Mouse (Mus musculus) embryonic facial prominence, embryonic 13.5 days (tissue): ENCODE data around the gene Tspan9. TPM values are rescaled to one million over a fixed set of nuclear protein-coding genes. Genes with fewer than 3 reads are reported as not detected.

ENCODE experiments used
- ATAC-seq: fragments of 200-750 bp; cut with Nextera tagmentation; 2 replicates; pipeline ENCODE4 v1.8.0; 2017; ENCODE audit warnings: low read depth; ENCODE audit not compliant: insufficient number of reproducible peaks, insufficient read depth, low FRiP score, low TSS enrichment
- H3K27ac ChIP-seq: fragments of 300-500 bp; sonication (generic); 2 replicates; pipeline ENCODE4 v1.5.1; 2015; ENCODE audit warnings: moderate library complexity, mild to moderate bottlenecking, inconsistent platforms
- H3K27me3 ChIP-seq: fragments of 300-500 bp; sonication (generic); 2 replicates; pipeline ENCODE4 v1.6.1; 2015; ENCODE audit warnings: mild to moderate bottlenecking, inconsistent platforms
- H3K36me3 ChIP-seq: fragments of 300-500 bp; sonication (generic); 2 replicates; pipeline ENCODE4 v1.6.1; 2015; ENCODE audit warnings: mild to moderate bottlenecking, inconsistent platforms
- H3K4me1 ChIP-seq: fragments of 300-500 bp; sonication (generic); 2 replicates; pipeline ENCODE4 v1.6.1; 2015; ENCODE audit warnings: inconsistent platforms
- H3K4me2 ChIP-seq: fragments of 300-500 bp; sonication (generic); 2 replicates; pipeline ENCODE4 v1.6.1; 2015; ENCODE audit warnings: moderate library complexity, mild to moderate bottlenecking, inconsistent platforms
- H3K4me3 ChIP-seq: fragments of 300-500 bp; sonication (generic); 2 replicates; pipeline ENCODE4 v1.5.1; 2015; ENCODE audit warnings: mild to moderate bottlenecking, inconsistent platforms
- H3K9ac ChIP-seq: fragments of 300-500 bp; sonication (generic); 2 replicates; pipeline ENCODE4 v1.6.1; 2015; ENCODE audit warnings: mild to moderate bottlenecking, inconsistent platforms
- H3K9me3 ChIP-seq: fragments of 300-500 bp; sonication (generic); 2 replicates; pipeline ENCODE4 v1.6.1; 2016; ENCODE audit warnings: inconsistent platforms
- WGBS: fragments of 180-500 bp; shearing (Covaris S2); methylation state at CpG from one replicate; pipeline ENCODE4 v1.1.7; 2015; ENCODE audit warnings: mixed read lengths; 5-methylcytosine and 5-hydroxymethylcytosine counted together
- polyA plus RNA-seq: library from polyadenylated mRNA; unstranded; fragments of >200 nt; fragmentation: Nextera tagmentation; extraction: Ambion mirVana; gene quantifications from 2 replicates; pipeline ENCODE4 v1.2.1, GENCODE M21; 2015

The Tspan9 gene
- polyA plus RNA-seq, 1 experiment from 2014 or later = 116 TPM

DNA sequence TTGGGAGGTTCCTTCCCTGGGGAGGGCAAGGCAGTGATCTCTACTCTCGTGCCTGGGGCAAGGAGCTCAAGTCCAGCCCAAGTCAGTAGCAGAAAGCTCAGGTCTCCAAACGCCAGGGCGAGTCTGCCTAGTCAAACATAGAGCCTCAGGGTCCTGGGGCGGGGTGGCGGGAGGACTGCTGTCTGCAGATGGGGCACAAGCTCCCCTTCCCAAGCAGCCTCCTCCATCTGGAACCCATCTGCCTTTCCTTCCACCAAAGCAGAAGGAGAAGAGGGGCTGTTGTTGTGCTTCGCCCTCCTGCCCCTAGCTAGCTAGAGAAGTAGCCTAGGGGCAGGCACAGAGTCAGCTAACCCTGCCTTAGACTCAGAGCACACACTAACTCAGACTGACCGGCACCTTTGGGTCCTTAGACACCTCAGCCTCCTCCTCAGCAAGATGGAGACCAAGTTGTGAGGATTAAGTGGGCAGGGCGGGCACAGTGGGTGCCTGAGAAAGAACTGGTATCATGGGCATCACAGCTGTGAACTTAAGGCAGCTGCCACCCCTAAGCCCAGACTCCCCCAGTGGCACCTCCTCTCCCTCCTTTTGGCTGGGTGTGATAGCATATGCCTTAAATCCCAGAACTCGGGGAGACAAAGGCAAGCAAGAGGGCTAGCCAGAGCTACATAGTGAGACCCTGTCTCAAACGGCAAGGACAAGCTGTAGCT, 26.4 kb downstream of the Tspan9 start:
- Histone ChIP-seq H3K9ac (peak overlapping the region; percentile 21; the same call in 1 of the 2 replicates), H3K36me3 (peaks cover 14% of the 10 kb centered on the region; the same call in 1 of the 2 replicates), H3K4me3 (no peak overlapping the region), H3K4me2 (peak overlapping the region; percentile 34), H3K27me3 (no peaks in the 10 kb centered on the region), H3K9me3 (no peaks in the 10 kb centered on the region), H3K27ac (peak overlapping the region; percentile 82), H3K4me1 (peaks cover 59% of the 10 kb centered on the region)
- ATAC-seq = peak; percentile 3; the same call in 1 of the 2 replicates
- WGBS = 34% methylated on average over 10 of the region's 10 CpGs

DNA sequence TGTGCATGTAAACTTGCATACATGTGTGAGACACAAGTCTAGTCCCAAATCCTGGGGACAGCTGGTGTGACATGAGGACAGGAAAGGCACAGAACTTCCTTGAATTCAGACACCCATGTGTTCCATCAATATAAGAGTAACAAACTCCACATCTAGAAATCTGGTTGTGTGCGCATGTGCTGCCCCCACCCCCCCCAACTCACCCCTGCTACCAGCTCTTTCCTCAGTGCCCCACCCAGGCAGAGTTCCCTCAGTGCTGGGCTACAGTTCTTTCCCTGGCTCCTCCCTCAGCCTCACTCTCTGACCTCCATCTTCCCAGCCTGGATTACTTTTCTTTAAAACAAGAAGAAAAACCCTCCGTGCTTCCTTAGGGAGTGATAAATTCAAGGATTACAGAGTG, 27.1 kb downstream of the Tspan9 start:
- Histone ChIP-seq H3K4me1 (peaks cover 59% of the 10 kb centered on the region), H3K4me3 (no peak overlapping the region), H3K27me3 (no peaks in the 10 kb centered on the region), H3K9me3 (no peaks in the 10 kb centered on the region), H3K4me2 (peak overlapping the region; percentile 34), H3K9ac (no peak overlapping the region), H3K36me3 (peaks cover 14% of the 10 kb centered on the region; the same call in 1 of the 2 replicates), H3K27ac (peak overlapping the region; percentile 82)
- no peak for ATAC-seq
- WGBS = 27% methylated on average over 2 of the region's 2 CpGs

DNA sequence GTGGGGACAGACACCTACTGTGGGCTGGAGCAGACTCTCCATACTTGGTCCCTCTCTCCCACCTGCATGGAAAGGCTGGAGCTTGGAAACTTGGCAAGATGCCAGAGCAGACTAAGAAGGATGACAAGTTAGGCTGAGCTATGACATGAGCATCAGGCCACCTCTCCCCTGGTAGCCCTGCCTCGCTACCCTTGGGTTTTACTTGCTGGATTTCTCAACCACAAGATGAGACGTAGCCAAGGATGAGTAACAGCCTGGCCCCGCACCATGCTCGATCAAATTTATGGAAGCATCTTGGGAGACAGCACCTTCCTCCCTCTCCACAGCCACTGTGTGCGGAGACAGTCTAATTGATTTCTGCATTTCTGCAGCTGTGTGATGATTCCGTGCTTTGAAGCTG, 28.3 kb downstream of the Tspan9 start:
- Histone ChIP-seq H3K27ac (no peak overlapping the region), H3K9ac (no peak overlapping the region), H3K27me3 (no peaks in the 10 kb centered on the region), H3K4me2 (no peak overlapping the region), H3K36me3 (peaks cover 8% of the 10 kb centered on the region; the same call in 1 of the 2 replicates), H3K4me3 (no peak overlapping the region), H3K9me3 (no peaks in the 10 kb centered on the region), H3K4me1 (peaks cover 63% of the 10 kb centered on the region)
- 79% methylated on average over 6 of the region's 6 CpGs for WGBS
- no peak for ATAC-seq

DNA sequence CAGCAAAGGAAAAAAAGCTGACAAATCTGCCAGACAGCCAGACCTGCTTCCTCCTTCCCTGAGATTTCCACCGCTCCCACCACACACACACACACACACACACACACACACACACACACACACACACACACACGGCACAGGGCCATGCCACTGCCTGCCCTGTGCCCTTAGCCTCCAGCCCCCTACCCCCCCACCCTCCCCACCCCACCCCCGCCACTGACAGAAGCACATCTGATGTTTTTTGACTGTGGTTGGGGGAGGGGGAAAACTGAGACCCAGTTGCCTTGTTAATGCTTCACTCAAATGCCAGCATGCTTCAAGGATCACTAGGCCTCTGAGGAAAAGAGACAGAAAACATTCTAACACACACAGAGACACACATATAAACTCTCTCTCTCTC, 30.8 kb downstream of the Tspan9 start:
- Histone ChIP-seq H3K4me2 (no peak overlapping the region), H3K27me3 (no peaks in the 10 kb centered on the region), H3K36me3 (no peaks in the 10 kb centered on the region), H3K9me3 (no peaks in the 10 kb centered on the region), H3K27ac (peak overlapping the region; percentile 68), H3K4me1 (peaks cover 74% of the 10 kb centered on the region), H3K4me3 (no peak overlapping the region), H3K9ac (no peak overlapping the region)
- 13% methylated on average over 2 of the region's 3 CpGs for WGBS
- ATAC-seq = no peak

DNA sequence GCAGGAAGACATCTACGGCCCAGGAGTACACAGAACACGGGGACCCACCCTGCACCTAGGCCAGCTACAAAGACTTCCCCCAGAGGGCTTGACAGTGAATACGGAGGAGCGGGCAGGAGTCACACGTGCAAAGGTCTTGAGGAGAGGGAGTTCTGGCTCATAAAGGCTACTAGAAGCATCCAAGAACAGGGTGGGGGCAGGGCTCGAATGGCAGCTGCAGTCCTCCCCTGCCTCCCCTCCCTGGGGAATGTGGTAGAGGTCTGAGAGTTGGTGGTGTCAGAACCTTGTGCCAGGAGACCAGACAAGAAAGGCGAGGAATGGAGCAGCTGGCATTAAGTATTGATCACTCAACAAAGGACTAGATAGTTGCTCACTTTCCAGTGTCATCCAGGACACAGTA, 31.6 kb downstream of the Tspan9 start:
- no peaks in the 10 kb centered on the region for H3K36me3 ChIP-seq
- WGBS = 51% methylated on average over 7 of the region's 7 CpGs
- peak overlapping the region; percentile 68 for H3K27ac ChIP-seq
- H3K4me2 ChIP-seq = no peak overlapping the region
- H3K4me3 ChIP-seq = no peak overlapping the region
- no peak overlapping the region for H3K9ac ChIP-seq
- H3K27me3 ChIP-seq = no peaks in the 10 kb centered on the region
- ATAC-seq = no peak
- no peaks in the 10 kb centered on the region for H3K9me3 ChIP-seq
- peaks cover 74% of the 10 kb centered on the region for H3K4me1 ChIP-seq

DNA sequence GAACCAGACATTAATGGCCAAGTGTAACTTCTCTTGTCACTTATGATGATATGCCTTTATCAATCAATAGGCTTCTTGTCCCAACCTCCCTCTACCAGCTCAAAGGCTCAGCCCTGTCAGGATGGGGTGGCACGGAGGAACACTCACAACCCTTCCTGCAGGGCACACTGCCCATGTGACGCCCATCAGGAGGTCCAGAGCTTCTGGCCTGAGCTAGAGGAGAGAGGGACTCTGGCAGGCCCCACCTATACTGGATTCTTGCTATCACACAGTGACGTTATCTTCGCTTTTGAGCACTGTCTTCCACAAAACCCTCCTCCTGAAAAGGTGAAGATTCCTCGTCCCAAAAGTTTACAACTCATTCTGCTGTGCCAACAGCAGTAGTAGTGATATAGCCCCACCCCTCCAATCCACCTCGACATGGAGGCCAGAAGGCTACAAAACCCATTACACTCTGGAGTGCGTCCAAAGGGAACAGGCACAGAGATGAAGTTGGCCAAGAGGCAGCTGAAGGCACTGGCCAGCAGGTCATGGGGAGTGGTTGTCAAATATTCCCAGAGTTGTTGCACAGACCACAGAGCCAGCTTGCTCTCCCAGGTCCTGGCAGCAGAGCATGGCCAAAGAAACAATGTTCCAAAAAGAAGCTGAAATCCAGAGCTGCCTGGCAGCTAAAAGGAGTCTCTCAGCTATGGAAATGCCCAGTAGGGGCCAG, 34.9 kb downstream of the Tspan9 start:
- Histone ChIP-seq H3K4me3 (no peak overlapping the region), H3K27me3 (no peaks in the 10 kb centered on the region), H3K9ac (no peak overlapping the region), H3K36me3 (no peaks in the 10 kb centered on the region), H3K27ac (peak overlapping the region; percentile 60; the same call in 1 of the 2 replicates), H3K4me1 (peaks cover 84% of the 10 kb centered on the region), H3K4me2 (no peak overlapping the region), H3K9me3 (no peaks in the 10 kb centered on the region)
- no peak for ATAC-seq
- 91% methylated on average over 7 of the region's 7 CpGs for WGBS

DNA sequence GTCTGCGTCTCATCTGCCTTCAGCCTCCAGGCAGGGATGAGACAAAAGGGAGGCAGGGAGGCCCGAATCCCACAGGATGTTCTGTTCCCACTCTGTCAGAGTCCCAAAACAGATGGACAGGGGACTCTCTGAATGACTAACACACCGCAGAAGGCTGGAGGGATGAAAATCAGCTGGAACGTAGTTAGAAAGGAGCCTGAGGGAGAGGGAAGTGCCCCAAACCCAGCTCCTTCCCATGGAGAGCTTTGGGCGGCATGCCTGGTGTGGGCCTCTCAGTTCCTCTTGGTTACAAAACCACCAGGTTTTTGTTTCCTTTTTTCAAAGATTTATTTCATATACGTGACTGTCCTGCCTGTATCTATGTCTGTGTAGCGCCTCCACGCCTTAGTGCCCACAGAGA, 35.7 kb downstream of the Tspan9 start:
- peak overlapping the region; percentile 60 for H3K27ac ChIP-seq
- no peak overlapping the region for H3K4me3 ChIP-seq
- WGBS = 48% methylated on average over 8 of the region's 8 CpGs
- no peaks in the 10 kb centered on the region for H3K27me3 ChIP-seq
- no peak for ATAC-seq
- no peak overlapping the region for H3K4me2 ChIP-seq
- no peaks in the 10 kb centered on the region for H3K9me3 ChIP-seq
- H3K4me1 ChIP-seq = peaks cover 83% of the 10 kb centered on the region
- no peaks in the 10 kb centered on the region for H3K36me3 ChIP-seq
- H3K9ac ChIP-seq = 0 out of 2 replicates have a peak overlapping the region, but pooled peaks have one; percentile 44

DNA sequence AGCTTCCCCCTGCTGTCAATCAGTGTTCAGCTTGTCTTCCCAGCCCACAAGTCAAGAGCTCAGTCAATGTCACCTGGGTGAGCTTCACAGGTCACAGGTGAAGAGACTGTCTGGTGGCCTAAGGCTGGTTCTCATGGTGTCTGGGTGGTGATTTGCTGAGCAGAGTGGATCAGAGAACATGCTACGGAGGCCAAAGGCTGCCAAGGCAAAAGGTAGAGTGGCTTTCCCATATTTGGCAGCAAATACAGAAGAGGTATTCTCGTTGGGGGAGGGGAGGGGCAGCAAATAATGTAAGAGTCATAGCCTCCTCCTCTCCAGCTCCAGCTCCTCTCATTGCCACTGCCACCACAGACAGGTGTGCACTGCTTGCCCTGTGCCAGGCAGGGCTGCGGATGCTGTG, 37.2 kb downstream of the Tspan9 start:
- H3K9ac ChIP-seq = no peak overlapping the region
- H3K4me3 ChIP-seq = no peak overlapping the region
- no peaks in the 10 kb centered on the region for H3K27me3 ChIP-seq
- no peak for ATAC-seq
- H3K9me3 ChIP-seq = no peaks in the 10 kb centered on the region
- peak overlapping the region; percentile 86 for H3K27ac ChIP-seq
- H3K36me3 ChIP-seq = no peaks in the 10 kb centered on the region
- H3K4me2 ChIP-seq = no peak overlapping the region
- 69% methylated on average over 3 of the region's 3 CpGs for WGBS
- H3K4me1 ChIP-seq = peaks cover 77% of the 10 kb centered on the region

DNA sequence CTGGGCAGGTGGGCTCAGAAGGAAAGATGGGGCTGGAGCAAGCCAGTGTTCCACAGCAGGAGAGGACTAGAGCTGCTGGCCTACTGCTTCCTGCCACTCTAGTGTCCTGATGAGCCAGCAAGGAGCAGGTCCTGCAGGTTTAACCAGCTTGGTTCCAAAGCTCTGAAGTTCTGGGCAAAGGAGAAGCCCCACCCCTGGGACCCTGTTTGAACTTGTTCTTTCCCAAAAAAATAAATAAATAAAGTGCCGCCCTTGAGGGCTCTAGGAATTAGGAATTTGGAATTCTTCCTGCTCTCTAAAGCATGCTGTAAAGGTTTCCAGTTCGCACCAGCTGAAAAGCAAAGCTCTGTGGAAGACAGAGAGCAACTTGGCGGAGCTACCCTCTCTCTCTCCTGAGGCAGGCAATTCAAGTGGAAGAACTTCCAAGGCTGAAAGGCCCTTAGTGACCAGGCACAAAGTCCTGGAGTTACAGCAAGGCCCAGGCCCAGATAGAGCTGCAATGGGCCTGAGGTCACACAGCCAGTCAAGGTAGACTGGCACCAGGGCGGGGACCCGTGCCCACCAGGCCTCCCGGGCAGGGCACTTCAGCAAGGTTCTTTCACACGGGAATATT, 38.6 kb downstream of the Tspan9 start:
- H3K4me2 ChIP-seq = no peak overlapping the region
- H3K36me3 ChIP-seq = no peaks in the 10 kb centered on the region
- 0 out of 2 replicates have a peak, but pooled peaks have one; percentile 35 for ATAC-seq
- H3K4me1 ChIP-seq = peaks cover 71% of the 10 kb centered on the region
- 58% methylated on average over 7 of the region's 7 CpGs for WGBS
- no peaks in the 10 kb centered on the region for H3K27me3 ChIP-seq
- H3K9ac ChIP-seq = no peak overlapping the region
- H3K4me3 ChIP-seq = no peak overlapping the region
- peak overlapping the region; percentile 86 for H3K27ac ChIP-seq
- no peaks in the 10 kb centered on the region for H3K9me3 ChIP-seq

DNA sequence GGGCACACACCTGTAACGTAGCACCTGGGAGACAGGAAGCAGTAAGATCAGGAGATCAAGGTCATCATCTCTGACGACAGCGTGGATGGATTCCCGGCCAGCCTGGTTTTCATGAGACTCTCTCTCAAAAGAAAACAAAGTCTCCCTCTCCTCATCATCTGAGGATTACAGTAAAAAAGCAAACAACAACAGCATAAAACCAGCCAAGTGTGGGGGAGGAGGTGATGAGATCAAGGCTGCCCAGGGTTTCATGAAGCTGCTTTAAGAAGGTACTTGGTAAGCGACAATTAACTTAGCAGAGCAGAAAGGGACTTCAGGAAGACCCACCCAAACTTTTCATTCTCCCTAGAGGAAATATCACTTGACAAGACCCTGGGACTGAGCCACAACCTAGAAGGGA, 39.5 kb downstream of the Tspan9 start:
- WGBS = 78% methylated on average over 5 of the region's 5 CpGs
- Histone ChIP-seq H3K9ac (no peak overlapping the region), H3K36me3 (no peaks in the 10 kb centered on the region), H3K27me3 (no peaks in the 10 kb centered on the region), H3K27ac (peak overlapping the region; percentile 63), H3K9me3 (no peaks in the 10 kb centered on the region), H3K4me1 (peaks cover 81% of the 10 kb centered on the region), H3K4me2 (no peak overlapping the region), H3K4me3 (no peak overlapping the region)
- ATAC-seq = no peak

DNA sequence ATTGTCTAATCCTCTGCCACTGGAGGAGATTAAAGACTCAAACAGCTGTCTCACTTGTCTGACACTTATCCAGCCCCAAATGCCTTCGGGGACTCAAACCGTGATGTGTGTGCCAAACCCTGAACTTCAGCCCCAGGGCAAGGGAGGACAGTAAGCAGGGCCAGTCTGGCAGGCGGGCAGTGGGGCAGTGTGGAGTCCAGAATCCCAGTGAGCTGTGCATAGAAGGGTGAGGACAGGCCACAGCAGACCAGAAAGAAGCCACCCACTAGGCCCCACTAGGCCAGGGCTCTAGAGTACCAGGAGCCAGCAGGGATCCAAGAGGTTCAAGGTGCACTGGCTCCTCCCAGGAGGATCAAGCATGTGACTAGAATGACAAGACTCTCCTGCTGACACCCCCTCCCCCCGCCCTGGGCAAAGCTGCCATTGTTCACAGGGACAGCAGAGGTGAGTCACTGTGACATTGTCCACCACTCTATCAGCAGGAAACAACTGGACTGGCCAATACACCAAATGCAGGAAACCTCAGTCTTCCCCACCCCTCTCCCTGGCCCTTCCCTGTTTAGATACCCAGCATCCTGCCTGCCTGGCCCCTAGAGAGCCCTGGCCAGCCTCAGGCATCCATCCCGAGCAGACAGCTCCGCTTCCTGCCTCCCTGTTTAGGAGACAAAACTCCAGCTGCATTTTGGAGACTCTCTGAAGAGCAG, 40.9 kb downstream of the Tspan9 start:
- no peaks in the 10 kb centered on the region for H3K27me3 ChIP-seq
- peak overlapping the region; percentile 23; the same call in 1 of the 2 replicates for H3K27ac ChIP-seq
- H3K4me1 ChIP-seq = peaks cover 78% of the 10 kb centered on the region
- H3K9ac ChIP-seq = no peak overlapping the region
- H3K9me3 ChIP-seq = no peaks in the 10 kb centered on the region
- no peaks in the 10 kb centered on the region for H3K36me3 ChIP-seq
- 36% methylated on average over 6 of the region's 6 CpGs for WGBS
- H3K4me2 ChIP-seq = no peak overlapping the region
- no peak overlapping the region for H3K4me3 ChIP-seq
- no peak for ATAC-seq
